Mouse (Mus musculus): ENCODE measurements around the gene Wfs1. TPM values are rescaled to one million over a fixed set of nuclear protein-coding genes. Genes with fewer than 3 reads are reported as not detected.
A peak's percentile ranks its signal among the peaks of the same experiment; 100 is the strongest.
"Not testable (repeated sequence)": the region's sequence is repeated elsewhere in the genome, so short reads cannot be mapped to it uniquely, and the experiment has no call there.

The Wfs1 gene
- total RNA-seq (2021) = 10 to 100 TPM; 36.3 to 45.9 TPM
- long read RNA-seq, experiment 1, transcript Wfs1-201 (8 exons, 3,787 nt) = major isoform, 80 of 109 reads
- long read RNA-seq, experiment 1, partial matches to known transcripts = 21 of 109 reads
- long read RNA-seq, experiment 1, other reads (novel, unspliced or antisense) = 8 of 109 reads
- long read RNA-seq, experiment 2, transcript Wfs1-201 (8 exons, 3,787 nt) = major isoform, 143 of 188 reads
- long read RNA-seq, experiment 2, partial matches to known transcripts = 12 of 188 reads
- long read RNA-seq, experiment 2, other reads (novel, unspliced or antisense) = 33 of 188 reads

- DNase-seq = peak; percentile 98
- intact Hi-C loops (cut with DNase I; ENCODE audit: low total_unique reads) = no loop called here
Measured at GRCm38 (mm10) chr5:36988781-36989624, at the start of gene Wfs1. TSS of gene Wfs1 (minus strand) at chr5:36989205.

- intact Hi-C loops (cut with DNase I; ENCODE audit: low total_unique reads) = no loop called here
- no peak for DNase-seq
Measured at GRCm38 (mm10) chr5:37036884-37037283, 47.9 kb upstream of the Wfs1 start.

- intact Hi-C loops (cut with DNase I; ENCODE audit: low total_unique reads) = no loop called here
- DNase-seq = no peak
Measured at GRCm38 (mm10) chr5:37035896-37036295, 46.9 kb upstream of the Wfs1 start.

GRCm38 (mm10) chr5:37035192-37035591, 46.2 kb upstream of the Wfs1 start:
- no peak for DNase-seq
- intact Hi-C loops (cut with DNase I; ENCODE audit: low total_unique reads) = no loop called here

GRCm38 (mm10) chr5:37030753-37031152, 41.7 kb upstream of the Wfs1 start:
- DNase-seq = no peak
- intact Hi-C loops (cut with DNase I; ENCODE audit: low total_unique reads) = no loop called here

GRCm38 (mm10) chr5:37029326-37029905, 40.4 kb upstream of the Wfs1 start:
- DNase-seq = no peak
- intact Hi-C loops (cut with DNase I; ENCODE audit: low total_unique reads) = no loop called here

GRCm38 (mm10) chr5:37028486-37029311, 39.7 kb upstream of the Wfs1 start:
- intact Hi-C loops (cut with DNase I; ENCODE audit: low total_unique reads) = no loop called here

GRCm38 (mm10) chr5:37028104-37028485, 39.1 kb upstream of the Wfs1 start:
- intact Hi-C loops (cut with DNase I; ENCODE audit: low total_unique reads) = no loop called here
- DNase-seq = peak; percentile 57

More at GRCm38 (mm10) chr5:37028486-37029311, 39.7 kb upstream of the Wfs1 start:
- DNase-seq = peak; percentile 6

- intact Hi-C loops (cut with DNase I; ENCODE audit: low total_unique reads) = no loop called here
- DNase-seq = no peak
Measured at GRCm38 (mm10) chr5:37027701-37028100, 38.7 kb upstream of the Wfs1 start.

- no peak for DNase-seq
- intact Hi-C loops (cut with DNase I; ENCODE audit: low total_unique reads) = no loop called here
Measured at GRCm38 (mm10) chr5:37017222-37017621, 28.2 kb upstream of the Wfs1 start.

- no peak for DNase-seq
- intact Hi-C loops (cut with DNase I; ENCODE audit: low total_unique reads) = no loop called here
Measured at GRCm38 (mm10) chr5:37015612-37016310, 26.8 kb upstream of the Wfs1 start.

- no peak for DNase-seq
- intact Hi-C loops (cut with DNase I; ENCODE audit: low total_unique reads) = no loop called here
Measured at GRCm38 (mm10) chr5:37010666-37011317, 21.8 kb upstream of the Wfs1 start.

- DNase-seq = not testable (repeated sequence)
- intact Hi-C loops (cut with DNase I; ENCODE audit: low total_unique reads) = loop anchor here (10.0 kb wide), 1 partner anchor 165 kb away; no protein-coding TSS in a partner anchor
Measured at GRCm38 (mm10) chr5:37009761-37010160, 20.8 kb upstream of the Wfs1 start.

- intact Hi-C loops (cut with DNase I; ENCODE audit: low total_unique reads) = loop anchor here (10.0 kb wide), 1 partner anchor 157 kb away; no protein-coding TSS in a partner anchor
- peak; percentile 63 for DNase-seq
Measured at GRCm38 (mm10) chr5:37002001-37002400, 13.0 kb upstream of the Wfs1 start.

- intact Hi-C loops (cut with DNase I; ENCODE audit: low total_unique reads) = loop anchor here (2.0 to 10.0 kb wide), 2 partner anchors 52 to 156 kb away; no protein-coding TSS in a partner anchor
- no peak for DNase-seq
Measured at GRCm38 (mm10) chr5:37001002-37001401, 12.0 kb upstream of the Wfs1 start.

GRCm38 (mm10) chr5:36997996-36998395, 9.0 kb upstream of the Wfs1 start:
- no peak for DNase-seq
- intact Hi-C loops (cut with DNase I; ENCODE audit: low total_unique reads) = no loop called here

- no peak for DNase-seq
- intact Hi-C loops (cut with DNase I; ENCODE audit: low total_unique reads) = no loop called here
Measured at GRCm38 (mm10) chr5:36996410-36996809, 7.4 kb upstream of the Wfs1 start.

GRCm38 (mm10) chr5:36990631-36991350, 1.8 kb upstream of the Wfs1 start:
- DNase-seq = no peak
- intact Hi-C loops (cut with DNase I; ENCODE audit: low total_unique reads) = no loop called here

Measured in gastrocnemius, postnatal 14 days (tissue).